Mouse (Mus musculus) bone marrow, adult 2 months (tissue): Measurements from ENCODE around the gene Acsbg2.

Experiments
- CTCF ChIP-seq: fragments of 200-500 bp; IDR thresholded peaks from 2 replicates; pipeline ENCODE4 v1.5.1; 2011; ENCODE audit warnings: low read length, control low read depth; ENCODE audit not compliant: control insufficient read depth, insufficient read depth
- POLR2A ChIP-seq: fragments of 200-500 bp; IDR thresholded peaks from 2 replicates; pipeline ENCODE4 v1.6.1; 2011; ENCODE audit warnings: low read depth, mild to moderate bottlenecking, control low read depth, low read length, borderline replicate concordance; ENCODE audit not compliant: control insufficient read depth

DNA sequence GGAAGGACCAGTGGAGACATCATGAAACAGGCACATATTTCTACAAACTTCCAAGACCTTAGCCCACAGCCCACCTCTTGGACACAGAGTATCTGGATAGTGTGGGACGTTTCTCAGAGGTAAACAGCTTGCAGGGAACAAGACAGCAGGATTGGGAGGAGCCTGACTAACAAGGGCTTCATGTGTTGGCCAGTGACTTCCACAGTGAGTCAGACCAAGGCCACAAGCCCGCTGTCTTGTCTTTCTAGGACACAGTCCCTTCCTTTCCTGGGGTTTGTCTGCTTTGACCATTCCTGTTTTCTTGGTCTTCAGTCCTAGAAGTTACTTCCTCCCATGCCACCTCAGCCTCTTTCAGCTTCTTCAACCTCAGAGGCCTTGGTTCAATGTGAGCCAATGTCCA is 50.9 kb downstream of the Acsbg2 start:
- TF ChIP-seq CTCF (no peak), POLR2A (no peak)
